Mouse (Mus musculus): Measurements from ENCODE around the gene Arhgap10.

Gene Arhgap10

DNA sequence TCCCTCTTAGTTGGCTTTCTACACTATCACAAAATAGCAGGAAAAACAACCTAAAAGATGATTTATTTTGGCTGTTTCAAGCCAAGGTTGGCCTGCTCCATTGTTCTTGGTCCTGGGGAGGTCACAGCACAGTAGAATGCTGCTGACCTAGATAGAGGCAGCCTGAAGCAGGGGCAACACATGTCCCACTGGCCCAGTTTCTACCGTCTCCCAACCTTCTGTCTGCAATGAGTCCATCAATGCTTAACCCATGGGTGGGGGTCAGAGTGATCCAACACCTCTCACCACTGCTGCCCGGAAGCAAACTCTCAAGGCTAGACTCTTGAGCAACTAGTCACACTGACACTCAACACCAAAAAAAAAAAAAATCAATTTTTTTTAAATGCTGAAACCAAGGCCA lies 31.0 kb downstream of the Arhgap10 start:
- no peak for DNase-seq (ENCODE audit: extremely low spot score)

DNA sequence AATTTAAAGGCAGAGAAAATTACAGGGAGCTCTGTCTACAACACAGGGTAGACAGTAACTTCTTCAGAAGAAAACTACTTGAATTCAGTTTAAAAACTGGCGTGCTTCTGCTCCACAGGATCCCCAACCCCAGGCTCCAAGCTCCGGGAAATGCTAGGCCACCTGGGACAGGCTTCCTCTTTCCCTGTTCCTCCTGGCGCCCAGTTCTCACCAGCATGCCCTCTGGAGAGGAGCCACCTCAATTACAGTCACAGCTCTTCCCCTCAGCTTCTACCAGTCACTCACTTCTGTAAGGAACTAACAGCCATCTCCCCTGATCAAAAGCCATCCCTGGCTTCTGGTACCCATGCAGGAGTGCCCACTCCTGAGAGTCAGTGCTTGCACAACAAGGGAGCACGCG lies 32.9 kb downstream of the Arhgap10 start:
- no peak for DNase-seq (ENCODE audit: extremely low spot score)

DNA sequence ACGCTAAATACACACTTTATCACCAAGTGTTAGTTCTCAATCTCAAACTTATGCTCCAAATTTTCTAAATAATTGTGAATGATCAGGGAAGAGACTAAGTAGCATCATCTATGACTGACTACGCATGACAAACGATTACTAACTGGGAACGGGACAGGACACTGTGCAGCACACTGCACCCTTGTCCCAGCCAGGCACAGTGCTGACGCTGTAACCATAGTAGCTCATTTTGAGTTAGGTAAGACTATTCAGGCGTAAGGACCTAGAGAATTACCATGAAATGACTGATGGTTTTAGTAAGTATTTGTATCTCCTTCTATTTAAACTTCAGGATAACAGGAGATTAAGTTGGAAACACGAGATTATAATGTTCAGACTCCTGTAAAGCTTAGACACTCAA lies 33.5 kb downstream of the Arhgap10 start:
- no peak for DNase-seq (ENCODE audit: extremely low spot score)

DNA sequence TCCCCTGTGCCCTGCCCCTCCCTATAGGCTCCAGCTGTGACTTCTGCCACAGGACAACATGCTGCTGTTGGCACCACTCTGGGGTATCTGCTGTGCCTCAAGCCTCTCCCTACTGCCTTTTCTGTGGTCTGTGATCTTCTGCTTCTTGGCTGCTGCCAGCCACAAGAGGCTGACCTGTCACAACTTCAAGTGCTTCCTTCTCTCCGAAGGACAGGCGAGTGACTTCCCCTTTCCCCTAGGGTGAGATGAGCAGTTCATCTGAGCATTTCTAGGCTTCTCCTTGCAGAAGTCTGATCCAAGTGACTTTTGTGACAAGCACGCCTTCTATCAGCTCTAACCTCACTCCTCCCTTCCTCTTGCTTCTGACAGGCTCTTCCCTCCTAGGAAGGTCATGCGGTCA lies 34.1 kb downstream of the Arhgap10 start:
- DNase-seq (ENCODE audit: extremely low spot score): no peak

DNA sequence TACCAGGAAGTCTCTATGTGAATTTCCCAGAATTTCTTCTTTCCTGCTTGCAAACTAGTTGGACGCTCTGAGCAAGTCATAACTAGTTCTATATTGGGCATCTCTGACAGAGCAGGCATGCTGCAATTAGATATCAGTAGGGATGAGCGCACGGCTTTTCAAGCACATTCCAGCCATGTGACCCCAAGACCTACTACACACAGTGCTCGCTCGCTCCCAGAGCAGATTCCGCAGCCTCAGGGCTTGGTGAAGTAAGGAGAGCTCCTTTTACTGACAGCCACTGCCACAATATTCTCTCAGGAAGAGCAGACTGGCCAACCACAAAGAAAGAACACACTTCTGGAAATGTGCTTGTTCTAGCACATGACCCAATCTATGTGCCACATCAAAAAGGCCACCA lies 36.0 kb downstream of the Arhgap10 start:
- no peak for DNase-seq (ENCODE audit: extremely low spot score)

DNA sequence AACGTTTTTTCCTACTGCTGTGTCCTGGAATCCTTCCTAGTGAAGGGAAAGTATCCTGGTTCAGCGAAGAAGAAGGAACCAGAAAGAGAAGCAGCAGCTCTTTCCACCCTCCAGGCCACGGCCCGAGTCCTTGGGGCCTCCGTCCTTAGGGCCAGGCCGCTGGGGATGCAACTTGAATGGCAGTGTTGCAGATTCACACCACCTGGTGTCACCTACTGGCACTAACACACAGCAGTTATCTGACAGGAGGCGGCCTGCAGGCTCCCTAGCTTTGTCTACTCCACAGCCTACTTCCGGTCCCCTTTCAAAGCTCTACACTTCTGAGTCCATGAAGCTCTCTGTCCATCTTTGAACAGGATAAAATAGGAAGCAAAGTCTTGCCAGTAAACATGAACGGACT lies 37.8 kb downstream of the Arhgap10 start:
- DNase-seq (ENCODE audit: extremely low spot score): no peak

DNA sequence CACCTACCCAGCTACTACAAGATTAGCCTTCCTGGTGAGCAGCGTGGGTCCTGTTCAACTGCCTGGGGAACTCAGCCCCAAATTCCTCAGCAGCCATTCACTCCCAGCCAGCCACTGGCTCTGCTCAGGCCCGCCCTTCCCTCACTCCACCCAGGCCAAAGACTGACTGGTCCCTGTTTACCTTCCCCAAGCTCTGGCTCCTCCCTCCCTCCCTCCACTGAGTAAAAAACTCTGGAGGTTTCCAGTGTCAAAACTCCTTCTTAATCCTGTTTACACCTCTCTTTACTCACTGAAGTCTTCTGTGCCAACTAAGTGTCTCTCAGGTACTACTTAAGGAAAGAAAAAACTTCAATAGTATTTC lies 38.9 kb downstream of the Arhgap10 start:
- no peak for DNase-seq (ENCODE audit: extremely low spot score)

DNA sequence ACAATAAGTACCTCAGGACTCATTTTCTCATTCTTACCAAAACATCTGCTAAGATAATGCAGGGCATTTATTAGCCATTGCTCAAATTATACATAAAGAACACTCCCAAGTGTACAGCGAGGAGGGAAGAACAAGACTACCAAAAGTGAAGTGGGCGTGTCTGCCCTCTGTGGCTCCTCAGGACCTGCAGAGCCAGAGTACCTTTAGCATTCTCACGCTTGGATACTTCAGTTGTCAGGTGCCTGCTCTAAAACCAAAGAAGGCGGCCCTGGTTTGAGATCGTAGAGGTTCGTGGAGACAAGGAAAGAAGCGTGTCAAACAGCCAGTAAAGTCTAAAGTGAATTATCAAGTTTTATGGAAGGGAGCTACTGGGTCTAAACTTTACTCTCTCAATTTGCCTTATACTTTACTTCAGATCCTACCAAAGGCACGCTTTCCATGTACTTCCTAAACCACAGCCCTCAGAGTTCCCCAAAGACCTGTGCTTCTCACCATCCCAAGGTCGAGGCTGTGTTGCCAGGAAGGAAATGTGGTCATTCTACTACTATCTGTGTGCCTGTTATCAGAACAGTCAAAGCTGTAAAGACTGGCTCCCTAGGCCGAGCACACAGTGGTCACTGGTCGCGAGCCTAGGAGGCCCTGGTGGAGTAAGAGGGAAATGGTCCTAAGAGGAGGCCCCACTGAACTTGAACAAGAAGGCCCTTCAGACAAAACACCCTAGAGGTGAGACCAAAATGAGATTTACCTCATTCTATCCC lies 39.4 kb downstream of the Arhgap10 start:
- DNase-seq (ENCODE audit: extremely low spot score): no peak

DNA sequence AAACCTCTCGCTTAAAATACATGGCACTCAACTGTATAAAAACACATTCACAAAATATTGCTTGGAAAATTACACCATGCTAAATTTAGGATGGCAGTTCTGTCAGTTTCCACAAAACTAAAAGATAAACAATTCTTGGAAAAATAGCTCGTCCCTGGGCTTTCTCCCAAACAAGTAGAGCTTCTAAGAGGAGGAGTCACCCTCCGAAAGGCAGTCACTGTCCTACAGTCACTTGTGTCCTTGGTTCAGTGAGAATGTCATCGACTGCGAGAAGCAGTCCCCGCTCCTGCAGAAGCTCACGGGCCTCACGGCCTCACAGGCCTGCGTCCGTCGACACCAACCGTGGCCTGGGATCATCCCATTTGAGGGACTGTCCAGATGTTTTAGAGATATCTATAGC lies 40.1 kb downstream of the Arhgap10 start:
- no peak for DNase-seq (ENCODE audit: extremely low spot score)

DNA sequence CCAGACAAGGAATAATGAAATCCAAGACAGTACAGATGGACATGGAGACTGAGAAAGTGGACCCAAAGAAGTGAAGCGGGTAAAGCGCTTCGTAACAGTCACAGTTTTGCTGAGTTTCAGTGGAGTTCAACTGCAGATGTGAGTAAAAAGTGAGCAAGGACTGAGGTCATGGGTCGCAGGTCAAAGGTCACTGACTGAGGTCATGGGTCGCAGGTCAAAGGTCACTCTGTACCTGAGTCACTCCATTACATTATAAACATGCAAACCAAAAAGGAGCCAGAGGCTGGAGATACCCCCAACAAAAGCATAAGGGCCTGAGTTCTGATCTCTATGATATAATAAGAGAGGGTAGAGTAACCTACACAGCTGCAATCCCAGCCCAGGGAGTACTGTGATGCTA lies 43.1 kb downstream of the Arhgap10 start:
- no peak for DNase-seq (ENCODE audit: extremely low spot score)

DNA sequence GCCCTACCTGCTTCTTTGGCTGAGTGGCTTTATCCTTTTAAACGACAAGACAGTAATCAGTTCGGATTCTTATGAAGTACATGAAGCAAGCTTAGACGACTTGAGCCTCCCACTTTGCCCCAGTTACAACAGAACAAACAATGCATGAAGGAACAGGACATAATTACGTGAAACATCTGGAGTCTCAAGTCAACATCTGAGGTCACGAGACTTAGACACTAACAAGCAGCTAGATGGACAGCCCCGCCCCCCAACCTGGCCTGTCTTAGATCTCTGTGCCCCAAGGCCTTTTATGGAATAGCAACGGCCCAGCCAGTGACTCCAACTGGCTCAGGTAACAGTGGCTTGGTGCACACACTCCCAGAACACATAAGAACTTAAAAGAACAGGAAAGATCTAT lies 44.0 kb downstream of the Arhgap10 start:
- DNase-seq (ENCODE audit: extremely low spot score): no peak

DNA sequence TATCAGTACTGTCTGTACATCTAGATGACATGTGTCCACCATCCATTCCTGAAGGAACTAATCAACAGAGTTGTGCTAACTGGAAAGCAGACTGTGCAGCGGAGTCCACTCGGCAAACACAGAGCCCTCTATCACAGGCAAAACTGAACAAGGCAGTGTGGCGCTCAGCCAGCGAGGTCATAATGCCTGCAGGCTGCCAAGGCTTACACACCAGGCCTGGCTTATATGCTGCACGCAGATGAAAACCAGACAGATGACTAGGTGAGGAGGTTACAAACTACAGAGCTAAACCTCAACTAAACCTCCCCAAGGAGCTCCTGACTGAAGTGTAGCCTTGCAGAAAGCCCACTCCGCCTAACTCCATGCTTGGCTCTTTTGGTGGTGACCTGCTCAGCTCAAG lies 44.4 kb downstream of the Arhgap10 start:
- DNase-seq (ENCODE audit: extremely low spot score): no peak

DNA sequence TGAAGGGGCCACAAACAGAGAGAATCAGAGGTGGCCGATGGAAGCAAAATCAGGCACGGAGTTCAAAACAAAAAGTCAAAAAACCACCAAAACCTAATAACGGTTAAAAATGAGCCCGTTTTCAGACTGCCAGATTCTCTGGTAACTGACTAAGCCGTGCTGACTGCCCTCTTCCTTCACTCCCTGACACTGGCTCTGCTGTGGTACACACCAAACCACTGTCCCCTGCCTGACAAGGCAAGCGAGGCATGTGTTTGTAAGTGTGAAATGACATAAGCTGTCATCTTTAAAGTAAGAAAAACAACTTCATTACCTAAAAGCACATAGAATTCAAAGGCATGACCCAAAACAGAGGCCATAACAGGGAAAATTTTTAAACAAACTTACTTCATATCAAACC lies 56.4 kb downstream of the Arhgap10 start:
- no peak for DNase-seq (ENCODE audit: extremely low spot score)

DNA sequence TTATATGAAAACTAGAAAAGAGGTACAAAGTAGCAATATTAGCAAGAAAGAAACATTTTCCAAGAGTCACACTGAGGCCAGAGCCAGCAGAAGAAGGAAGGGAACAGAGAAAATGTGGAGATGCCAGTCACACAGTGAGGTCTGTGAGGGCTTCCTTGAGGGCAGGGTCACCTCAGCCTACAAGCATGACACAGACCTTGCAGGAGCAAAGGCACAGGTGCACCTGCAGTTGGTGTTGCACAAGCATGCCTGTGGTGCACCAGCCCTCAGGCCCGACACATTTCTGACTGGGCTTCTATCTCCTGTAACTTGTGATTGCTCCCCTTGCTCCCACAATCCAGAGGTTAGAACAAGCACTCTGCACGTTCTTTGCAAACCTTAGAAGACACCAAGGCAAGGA lies 57.4 kb downstream of the Arhgap10 start:
- DNase-seq (ENCODE audit: extremely low spot score): no peak

DNA sequence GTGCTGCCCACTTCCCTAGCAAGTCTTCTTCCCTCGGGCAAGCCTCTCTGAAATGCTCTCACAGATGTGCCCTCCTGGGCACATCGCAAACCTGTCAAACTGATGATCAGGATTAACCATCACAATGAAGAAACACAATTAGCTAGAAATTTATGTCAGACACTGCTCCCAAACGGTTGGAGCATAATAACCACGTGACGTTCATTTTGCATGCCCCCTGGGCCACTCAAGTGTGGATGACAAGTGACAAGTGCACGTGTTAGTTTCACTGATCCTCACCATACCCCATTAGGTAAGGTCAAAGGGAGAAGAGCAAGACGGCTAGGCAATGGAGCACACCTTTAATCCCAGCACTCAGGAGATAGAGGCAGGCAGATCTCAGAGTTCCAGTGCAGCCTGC lies 58.1 kb downstream of the Arhgap10 start:
- no peak for DNase-seq (ENCODE audit: extremely low spot score)

DNA sequence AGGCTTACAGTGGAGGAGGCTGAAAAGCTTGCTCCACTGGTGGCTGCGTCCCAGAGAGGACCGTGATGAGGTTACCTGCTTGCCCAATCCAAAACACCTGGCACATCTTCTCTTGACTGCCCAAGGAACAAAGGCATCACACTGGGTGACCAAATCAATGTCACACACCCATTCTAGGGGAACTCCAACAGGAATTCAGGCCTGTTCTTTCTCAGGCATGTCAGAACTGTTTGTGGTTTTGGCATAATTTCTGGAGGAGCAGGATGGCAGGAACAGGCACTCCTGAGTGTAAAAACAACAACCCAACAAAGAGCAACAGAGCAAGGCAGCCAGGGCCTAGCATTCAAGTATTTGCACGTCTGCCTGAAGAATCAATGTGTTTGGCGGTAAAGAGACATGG lies 59.2 kb downstream of the Arhgap10 start:
- DNase-seq (ENCODE audit: extremely low spot score): no peak

DNA sequence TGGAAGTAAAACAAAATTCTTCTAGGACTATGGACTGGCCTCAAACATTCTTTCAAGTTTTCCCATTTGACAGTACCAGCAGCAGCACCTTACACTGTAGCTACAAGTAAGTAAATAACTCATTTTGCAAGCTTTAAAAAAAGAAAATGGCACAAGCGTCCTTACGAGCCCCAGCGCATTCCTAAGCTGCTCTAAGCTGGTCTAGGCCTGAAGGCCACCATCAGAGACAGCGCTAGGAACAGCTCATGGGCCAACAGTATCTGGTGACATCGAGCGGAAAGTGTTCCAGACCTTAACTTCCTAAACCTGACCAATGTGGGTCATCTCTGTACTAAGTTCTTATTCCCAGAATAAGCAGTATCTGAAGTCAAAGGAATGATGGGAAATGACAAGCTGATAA lies 61.5 kb downstream of the Arhgap10 start:
- no peak for DNase-seq (ENCODE audit: extremely low spot score)

DNA sequence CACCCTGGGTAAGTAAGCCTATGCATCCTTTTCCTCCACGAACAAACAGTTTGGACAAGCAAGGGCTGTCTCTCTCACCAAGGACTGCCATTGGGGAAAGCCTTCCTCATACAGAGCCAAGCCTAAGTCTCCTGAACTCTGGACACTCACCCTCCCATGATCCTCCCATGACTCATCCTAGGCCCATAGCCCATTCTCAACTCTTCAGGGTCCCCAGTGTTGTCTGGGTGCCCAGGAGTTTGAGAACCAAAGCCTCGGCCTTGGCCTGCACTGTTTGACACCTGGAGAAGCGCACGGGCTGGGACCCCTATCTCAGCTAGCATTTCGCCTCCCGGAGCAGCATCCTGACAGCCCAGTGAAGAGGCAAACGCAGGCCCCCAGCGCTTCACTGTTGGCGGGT lies 63.9 kb downstream of the Arhgap10 start:
- DNase-seq (ENCODE audit: extremely low spot score): no peak

DNA sequence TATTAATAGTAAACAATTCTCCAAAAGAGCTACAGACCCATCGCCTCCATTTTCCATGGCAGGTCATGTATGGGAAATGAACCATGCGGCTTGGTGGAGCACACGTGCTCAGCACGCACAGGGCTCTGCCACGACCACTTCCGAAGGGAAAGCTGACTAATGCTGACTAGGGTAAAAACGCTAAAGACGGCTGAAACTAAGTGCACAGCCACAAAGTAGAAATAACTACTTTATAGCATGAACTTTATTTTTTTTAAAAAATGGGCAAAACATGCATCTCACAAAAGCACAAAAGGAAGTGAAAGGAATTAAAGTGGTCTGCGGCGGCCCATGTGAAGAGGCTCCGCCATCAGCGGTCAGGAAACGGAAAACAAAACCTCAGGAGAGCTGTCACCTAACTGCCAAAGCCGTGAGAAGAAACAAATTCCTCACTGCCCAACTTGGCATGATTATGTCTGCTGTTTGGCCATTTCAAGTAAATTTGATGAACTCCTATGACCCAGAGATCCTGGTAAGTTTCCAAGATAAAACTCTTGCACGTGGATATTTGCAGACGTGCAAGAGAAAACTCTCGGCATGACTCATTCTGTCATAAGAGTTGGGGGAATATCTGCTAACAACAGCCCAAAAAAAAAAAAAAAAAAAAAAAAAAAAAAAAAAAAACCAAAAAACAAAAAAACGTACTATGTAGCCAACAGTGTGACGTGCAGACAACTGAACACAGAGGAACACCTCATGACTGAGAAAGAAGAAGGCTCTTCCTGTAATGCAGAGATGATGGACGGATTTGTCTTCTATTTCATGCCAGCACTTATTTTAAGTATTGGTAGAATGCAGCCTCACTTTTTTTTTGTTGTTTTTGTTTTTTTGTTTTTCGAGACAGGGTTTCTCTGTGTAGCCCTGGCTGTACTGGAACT lies 66.0 kb downstream of the Arhgap10 start:
- DNase-seq (ENCODE audit: extremely low spot score): no peak

DNA sequence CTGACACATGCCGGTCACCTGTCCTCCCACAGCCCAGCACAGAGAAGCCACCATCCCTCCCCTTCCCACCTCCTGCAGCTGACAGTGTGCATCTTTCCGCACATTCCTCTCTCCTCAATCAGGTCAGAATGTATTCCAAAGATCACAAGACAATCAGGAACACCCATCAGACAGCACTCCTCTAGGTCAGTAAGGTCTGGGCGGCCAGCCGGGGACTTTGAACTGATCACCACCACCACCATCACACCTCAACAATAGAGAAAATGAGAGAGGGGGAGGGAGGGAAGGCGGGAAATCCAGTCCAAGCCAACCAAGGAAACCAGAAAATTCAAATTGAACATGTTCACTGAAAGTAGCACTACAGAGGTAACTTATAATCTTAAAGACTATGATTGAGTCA lies 66.7 kb downstream of the Arhgap10 start:
- no peak for DNase-seq (ENCODE audit: extremely low spot score)

DNA sequence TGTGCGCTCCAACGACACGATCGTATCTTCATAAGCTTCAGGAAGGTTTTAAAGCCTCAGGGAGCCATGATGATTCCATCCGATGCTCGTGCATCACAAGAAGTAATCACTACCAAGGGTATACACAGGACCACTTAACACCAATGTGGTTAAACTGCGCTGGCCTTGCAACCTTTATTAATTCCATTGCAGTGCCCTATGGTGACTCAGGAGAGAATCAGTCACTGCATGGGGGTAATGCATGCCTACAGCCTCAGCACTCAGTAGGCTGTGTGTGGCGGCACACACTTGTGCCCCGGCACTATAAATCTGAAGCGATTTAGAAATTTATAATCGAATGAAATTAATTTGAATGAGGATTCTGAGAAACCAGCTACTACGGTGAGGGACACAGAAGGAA lies 71.5 kb downstream of the Arhgap10 start:
- no peak for DNase-seq (ENCODE audit: extremely low spot score)

DNA sequence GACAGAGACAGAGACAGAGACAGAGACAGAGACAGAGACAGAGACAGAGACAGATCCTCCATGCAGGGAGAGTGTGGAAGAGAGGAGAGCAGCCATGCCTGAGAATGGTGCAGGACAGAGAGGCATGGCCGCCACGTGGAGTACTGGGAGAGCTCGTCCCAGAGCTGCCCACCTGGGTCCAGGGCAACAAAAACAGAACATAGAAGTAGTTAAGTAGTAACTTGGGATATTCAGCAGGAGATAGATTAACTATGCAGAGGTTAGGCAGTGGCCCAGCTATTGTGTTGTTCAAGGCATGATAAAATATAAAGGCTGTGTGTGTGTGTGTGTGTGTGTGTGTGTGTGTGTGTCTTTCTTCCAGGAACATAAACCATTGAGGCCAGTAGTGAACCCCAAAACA lies 72.1 kb downstream of the Arhgap10 start:
- DNase-seq (ENCODE audit: extremely low spot score): no peak

DNA sequence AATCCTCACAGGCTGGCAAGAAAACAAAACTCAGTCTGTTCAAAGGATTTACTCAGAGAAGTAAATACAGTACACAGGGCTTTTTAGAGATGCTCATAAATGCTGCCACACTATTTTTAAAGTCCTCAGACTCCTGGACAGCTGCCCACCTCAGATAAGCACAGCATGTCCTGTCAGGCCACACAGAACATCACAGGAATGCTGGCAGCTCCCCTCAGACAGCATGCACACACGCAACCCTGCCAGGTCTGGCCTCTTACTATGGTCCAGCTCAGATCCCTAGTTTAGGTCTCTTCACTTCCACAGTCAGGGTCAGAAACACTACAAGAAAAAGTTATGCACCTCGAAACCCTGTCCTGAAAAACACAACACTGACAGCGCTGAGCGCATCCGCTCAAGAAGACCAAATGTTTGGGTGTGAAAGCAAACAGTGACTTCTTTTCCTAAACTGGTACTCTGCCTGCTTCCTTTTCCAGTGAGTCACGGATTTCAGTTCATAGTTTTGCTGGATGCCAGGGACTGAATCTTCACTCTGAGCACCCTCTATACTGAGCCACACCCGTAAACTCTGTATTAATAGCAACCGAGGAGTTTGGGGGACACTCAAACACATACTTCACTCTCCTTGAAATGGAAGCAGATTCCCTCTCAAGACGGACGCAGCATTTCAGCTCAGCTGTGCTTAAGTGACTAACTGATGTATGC lies 73.4 kb downstream of the Arhgap10 start:
- DNase-seq (ENCODE audit: extremely low spot score): no peak

Measured in embryo, embryonic 9.5 days (tissue).